In genomic region chr8:72160007-72160406, GRCm38 (mm10) we compare ENCODE assay signal across 8 mouse cellular contexts. TPM values are rescaled to one million over a fixed set of nuclear protein-coding genes. Genes with fewer than 3 reads are reported as not detected.
A peak's percentile ranks its signal among the peaks of the same experiment; 100 is the strongest.
DNase-seq lines count a peak whose midpoint lies in the region; ATAC-seq and TF ChIP-seq lines count a peak whose summit lies in the region.

No protein-coding gene starts in this region.

- peaks cover 9% of the 10 kb centered on the region for H3K36me3 ChIP-seq in intestine, embryonic 14.5 days (ENCODE audit: control insufficient read depth, insufficient read depth, low read length)
- no peaks in the 10 kb centered on the region for H3K36me3 ChIP-seq in neural tube, embryonic 14.5 days (ENCODE audit: control insufficient read depth, insufficient read depth, low read length)

- H3K4me3 ChIP-seq in layer of hippocampus, adult 2 months = peak overlapping the region; percentile 67
- peak overlapping the region; percentile 76 for H3K4me3 ChIP-seq in bone marrow macrophage, adult 2 months (ENCODE audit: insufficient read depth, low read length)
- peak overlapping the region; percentile 37 for H3K4me3 ChIP-seq in intestine, embryonic 14.5 days (ENCODE audit: low read depth, low read length)
- H3K4me3 ChIP-seq in neural tube, embryonic 14.5 days (ENCODE audit: low read depth, low read length) = peak overlapping the region; percentile 42

- H3K9ac ChIP-seq in intestine, embryonic 14.5 days (ENCODE audit: low read length) = 0 out of 2 replicates have a peak overlapping the region, but pooled peaks have one; percentile 32
- no peak overlapping the region for H3K9ac ChIP-seq in neural tube, embryonic 14.5 days (replicated peaks; ENCODE audit: low read depth, low read length)

- no peaks in the 10 kb centered on the region for H3K9me3 ChIP-seq in intestine, embryonic 14.5 days (ENCODE audit: control insufficient read depth, low read length)
- no peaks in the 10 kb centered on the region for H3K9me3 ChIP-seq in neural tube, embryonic 14.5 days (ENCODE audit: control insufficient read depth, low read length)

- TF ChIP-seq POLR2A in bone marrow macrophage, adult 2 months (IDR thresholded peaks at IDR 0.05; ENCODE audit: borderline replicate concordance, low read depth, low read length) = no peak

- H3K27me3 ChIP-seq in intestine, embryonic 14.5 days (replicated peaks; ENCODE audit: control insufficient read depth, insufficient read depth, low read length) = no peaks in the 10 kb centered on the region
- H3K27me3 ChIP-seq in neural tube, embryonic 14.5 days (ENCODE audit: control insufficient read depth, insufficient read depth, low read length) = no peaks in the 10 kb centered on the region

- no peak; the same call in 1 of the 2 replicates for TF ChIP-seq CTCF in layer of hippocampus, adult 2 months (conservative IDR thresholded peaks at IDR 0.05)
- no peak for TF ChIP-seq CTCF in bone marrow macrophage, adult 2 months (IDR thresholded peaks at IDR 0.05; ENCODE audit: low read depth, low read length)

- 68% methylated on average over 3 of the region's 3 CpGs for WGBS in intestine, embryonic 14.5 days
- WGBS in neural tube, embryonic 14.5 days = 70% methylated on average over 3 of the region's 3 CpGs

- H3K27ac ChIP-seq in layer of hippocampus, adult 2 months = peak overlapping the region; percentile 90
- H3K27ac ChIP-seq in bone marrow macrophage, adult 2 months (ENCODE audit: insufficient read depth, low read depth, low read length) = no peak overlapping the region
- H3K27ac ChIP-seq in intestine, embryonic 14.5 days (ENCODE audit: low read depth) = no peak overlapping the region
- no peak overlapping the region; the same call in 1 of the 2 replicates for H3K27ac ChIP-seq in neural tube, embryonic 14.5 days (ENCODE audit: low read depth, low read length)

- no peak for ATAC-seq in intestine, embryonic 14.5 days (replicated peaks; ENCODE audit: low FRiP score, low TSS enrichment, low read depth)
- no peak for ATAC-seq in neural tube, embryonic 14.5 days (ENCODE audit: low read depth)

- H3K4me2 ChIP-seq in intestine, embryonic 14.5 days (ENCODE audit: low read length) = peak overlapping the region; percentile 53
- H3K4me2 ChIP-seq in neural tube, embryonic 14.5 days (ENCODE audit: low read depth, low read length) = peak overlapping the region; percentile 71

- intact Hi-C loops in left cerebral cortex, postnatal 4 days (cut with DNase I) = no loop called here

- no peak for DNase-seq in layer of hippocampus, adult 2 months (ENCODE audit: low spot score in 2 of 2)
- no peak for DNase-seq in layer of hippocampus, adult 11-12 months (ENCODE audit: low spot score)
- no peak for DNase-seq in intestine, embryonic 14.5 days (ENCODE audit: low spot score)
- DNase-seq in embryo, embryonic 9.5 days (ENCODE audit: extremely low spot score) = no peak
- DNase-seq in left cerebral cortex, postnatal 4 days = no peak
- no peak for DNase-seq in layer of hippocampus, postnatal 25 days (ENCODE audit: extremely low spot score in 1 of 2, low spot score in 1 of 2)

- peaks cover 25% of the 10 kb centered on the region for H3K4me1 ChIP-seq in bone marrow macrophage, adult 2 months (ENCODE audit: control insufficient read depth, insufficient read depth, low read length)
- H3K4me1 ChIP-seq in intestine, embryonic 14.5 days (replicated peaks; ENCODE audit: control insufficient read depth, insufficient read depth, low read length) = peaks cover 16% of the 10 kb centered on the region
- peaks cover 16% of the 10 kb centered on the region for H3K4me1 ChIP-seq in neural tube, embryonic 14.5 days (ENCODE audit: control insufficient read depth, insufficient read depth, low read length)

RNA-seq across cellular contexts. Expression of gene Rab8a, which starts 1.0 kb away (rescaled TPM):
- 10 to 100 TPM; 35.4 to 36.1 TPM for total RNA-seq in layer of hippocampus, adult 2 months (2021)
- polyA plus RNA-seq in bone marrow macrophage, adult 2 months (2012; ENCODE audit: insufficient read depth, insufficient read length, missing spikeins) = 113 and 128 TPM in 2 replicates
- polyA plus RNA-seq in intestine, embryonic 14.5 days (2014; fragmentation: Nextera tagmentation; extraction: Ambion mirVana) = 104 and 105 TPM in 2 replicates
- 53.2 and 67.9 TPM in 2 replicates for polyA plus RNA-seq in neural tube, embryonic 14.5 days (2014; fragmentation: Nextera tagmentation; extraction: Ambion mirVana)
- 10 to 100 TPM; 49.6 to 55.4 TPM for total RNA-seq in left cerebral cortex, postnatal 4 days (2021)
- total RNA-seq in layer of hippocampus, postnatal 25 days (2021) = 10 to 100 TPM; 40.0 to 41.2 TPM

RNA-seq across cellular contexts. Expression of gene Tpm4, which starts 25.2 kb away (rescaled TPM):
- 10 to 100 TPM; 25.2 to 25.4 TPM for total RNA-seq in layer of hippocampus, adult 2 months (2021)
- 235 and 239 TPM in 2 replicates for polyA plus RNA-seq in bone marrow macrophage, adult 2 months (2012; ENCODE audit: insufficient read depth, insufficient read length, missing spikeins)
- 558 and 651 TPM in 2 replicates for polyA plus RNA-seq in intestine, embryonic 14.5 days (2014; fragmentation: Nextera tagmentation; extraction: Ambion mirVana)
- polyA plus RNA-seq in neural tube, embryonic 14.5 days (2014; fragmentation: Nextera tagmentation; extraction: Ambion mirVana) = 102 and 174 TPM in 2 replicates
- 10 to 100 TPM; 74.1 to 78.5 TPM for total RNA-seq in left cerebral cortex, postnatal 4 days (2021)
- 10 to 100 TPM; 26.2 to 27.5 TPM for total RNA-seq in layer of hippocampus, postnatal 25 days (2021)

RNA-seq across cellular contexts. Expression of gene Hsh2d, which starts 29.4 kb away (rescaled TPM):
- total RNA-seq in layer of hippocampus, adult 2 months (2021) = under 1 TPM; 0.20 to 0.25 TPM
- 0.29 TPM in 1 of 2 replicates, not detected in the other for polyA plus RNA-seq in bone marrow macrophage, adult 2 months (2012; ENCODE audit: insufficient read depth, insufficient read length, missing spikeins)
- polyA plus RNA-seq in intestine, embryonic 14.5 days (2014; fragmentation: Nextera tagmentation; extraction: Ambion mirVana) = 0.81 and 1.1 TPM in 2 replicates
- polyA plus RNA-seq in neural tube, embryonic 14.5 days (2014; fragmentation: Nextera tagmentation; extraction: Ambion mirVana) = not detected in 2 replicates
- total RNA-seq in left cerebral cortex, postnatal 4 days (2021) = not detected
- total RNA-seq in layer of hippocampus, postnatal 25 days (2021) = not detected

RNA-seq across cellular contexts. Expression of gene Cib3, which starts 52.6 kb away (rescaled TPM):
- not detected for total RNA-seq in layer of hippocampus, adult 2 months (2021)
- polyA plus RNA-seq in bone marrow macrophage, adult 2 months (2012; ENCODE audit: insufficient read depth, insufficient read length, missing spikeins) = 0.54 TPM in 1 of 2 replicates, not detected in the other
- polyA plus RNA-seq in intestine, embryonic 14.5 days (2014; fragmentation: Nextera tagmentation; extraction: Ambion mirVana) = not detected in 2 replicates
- not detected in 2 replicates for polyA plus RNA-seq in neural tube, embryonic 14.5 days (2014; fragmentation: Nextera tagmentation; extraction: Ambion mirVana)
- under 1 TPM in 1 of 2 experiments, not detected in 1; 0.16 TPM for total RNA-seq in left cerebral cortex, postnatal 4 days (2021)
- total RNA-seq in layer of hippocampus, postnatal 25 days (2021) = not detected

RNA-seq across cellular contexts. Expression of gene Olfr374, which starts 53.2 kb away (rescaled TPM):
- not detected for total RNA-seq in layer of hippocampus, adult 2 months (2021)
- 0.32 and 0.52 TPM in 2 replicates for polyA plus RNA-seq in bone marrow macrophage, adult 2 months (2012; ENCODE audit: insufficient read depth, insufficient read length, missing spikeins)
- 0.08 and 0.28 TPM in 2 replicates for polyA plus RNA-seq in intestine, embryonic 14.5 days (2014; fragmentation: Nextera tagmentation; extraction: Ambion mirVana)
- 0.04 TPM in 1 of 2 replicates, not detected in the other for polyA plus RNA-seq in neural tube, embryonic 14.5 days (2014; fragmentation: Nextera tagmentation; extraction: Ambion mirVana)
- total RNA-seq in left cerebral cortex, postnatal 4 days (2021) = under 1 TPM in 1 of 2 experiments, not detected in 1; 0.04 TPM
- total RNA-seq in layer of hippocampus, postnatal 25 days (2021) = not detected
